Mouse (Mus musculus) liver, postnatal 0 days (tissue): Measurements from ENCODE around the gene Polr1e. TPM values are rescaled to one million over a fixed set of nuclear protein-coding genes. Genes with fewer than 3 reads are reported as not detected.
"Not testable (repeated sequence)": the region's sequence is repeated elsewhere in the genome, so short reads cannot be mapped to it uniquely, and the experiment has no call there.

Source experiments
- ATAC-seq: fragments of 200-750 bp; cut with Nextera tagmentation; 2 replicates; pipeline ENCODE4 v1.8.0; 2017; ENCODE audit warnings: mild to moderate bottlenecking, moderate library complexity
- DNase-seq: peaks from one replicate; pipeline ENCODE4 v3.0.0-alpha.2; 2016
- H3K27ac ChIP-seq: fragments of 300-500 bp; sonication (generic); 2 replicates; pipeline ENCODE4 v1.5.1; 2014; ENCODE audit warnings: antibody characterized with exemption, moderate library complexity, mild to moderate bottlenecking, low read depth
- H3K27me3 ChIP-seq: fragments of 300-500 bp; sonication (generic); 2 replicates; pipeline ENCODE4 v1.6.1; 2014; ENCODE audit warnings: low read length, control low read depth, mixed read lengths; ENCODE audit not compliant: insufficient read depth
- H3K36me3 ChIP-seq: fragments of 300-500 bp; sonication (generic); replicated peaks from 2 replicates; pipeline ENCODE4 v1.6.1; 2014; ENCODE audit warnings: mild to moderate bottlenecking, control low read depth, low read length, moderate library complexity, mixed read lengths; ENCODE audit not compliant: insufficient read depth
- H3K4me1 ChIP-seq: fragments of 300-500 bp; sonication (generic); 2 replicates; pipeline ENCODE4 v1.6.1; 2014; ENCODE audit warnings: antibody characterized with exemption, mild to moderate bottlenecking, control low read depth; ENCODE audit not compliant: insufficient read depth
- H3K4me2 ChIP-seq: fragments of 300-500 bp; sonication (generic); 2 replicates; pipeline ENCODE4 v1.6.1; 2014; ENCODE audit warnings: low read depth, mild to moderate bottlenecking, low read length, moderate library complexity, mixed read lengths
- H3K4me3 ChIP-seq: fragments of 300-500 bp; sonication (generic); 2 replicates; pipeline ENCODE4 v1.5.1; 2014; ENCODE audit warnings: low read depth, low read length
- H3K9ac ChIP-seq: fragments of 300-500 bp; sonication (generic); replicated peaks from 2 replicates; pipeline ENCODE4 v1.6.1; 2014; ENCODE audit warnings: mild to moderate bottlenecking, moderate library complexity
- H3K9me3 ChIP-seq: fragments of 300-500 bp; sonication (generic); 2 replicates; pipeline ENCODE4 v1.6.1; 2016; ENCODE audit warnings: mild to moderate bottlenecking, control low read depth, low read length, mixed read lengths
- CTCF ChIP-seq: sonication (generic); IDR thresholded peaks from 2 replicates; pipeline ENCODE4 v1.5.1; 2016; ENCODE audit warnings: antibody characterized with exemption, low read depth
- EP300 ChIP-seq: IDR thresholded peaks from 2 replicates; pipeline ENCODE4 v1.6.1; 2016; ENCODE audit warnings: antibody characterized with exemption, low read depth, mild to moderate bottlenecking
- WGBS: fragments of 180-500 bp; shearing (Covaris S2); extraction: QIAGEN DNeasy Blood & Tissue Kit; methylation state at CpG from one replicate; pipeline ENCODE4 v1.1.7; 2014; ENCODE audit not compliant: insufficient replicate concordance; 5-methylcytosine and 5-hydroxymethylcytosine counted together
- polyA plus RNA-seq: library from polyadenylated mRNA; unstranded; fragments of >200 nt; fragmentation: Nextera tagmentation; extraction: Ambion mirVana; gene quantifications from 2 replicates; pipeline ENCODE4 v1.2.1, GENCODE M21; 2015

Polr1e gene
- polyA plus RNA-seq, 1 experiment from 2014 or later, result 11.0 TPM

- WGBS, result 46% methylated on average over 11 of the region's 11 CpGs
- peak overlapping the region; percentile 80 for H3K4me2 ChIP-seq
- no peak for ATAC-seq
- H3K4me3 ChIP-seq, result peak overlapping the region; percentile 66
- H3K4me1 ChIP-seq, result peaks cover 17% of the 10 kb centered on the region
- no peaks in the 10 kb centered on the region for H3K27me3 ChIP-seq
- H3K27ac ChIP-seq, result peak overlapping the region; percentile 97
- no peak for DNase-seq
- peaks cover 37% of the 10 kb centered on the region for H3K36me3 ChIP-seq
- no peaks in the 10 kb centered on the region for H3K9me3 ChIP-seq
- peak overlapping the region; percentile 80 for H3K9ac ChIP-seq
- TF ChIP-seq CTCF (no peak), EP300 (no peak)
Measured at GRCm38 (mm10) chr4:44982440-44983130, 35.8 kb upstream of the Polr1e start.

GRCm38 (mm10) chr4:44983131-44983740 is 35.1 kb upstream of the Polr1e start:
- H3K4me2 ChIP-seq, result peak overlapping the region; percentile 80

DNA sequence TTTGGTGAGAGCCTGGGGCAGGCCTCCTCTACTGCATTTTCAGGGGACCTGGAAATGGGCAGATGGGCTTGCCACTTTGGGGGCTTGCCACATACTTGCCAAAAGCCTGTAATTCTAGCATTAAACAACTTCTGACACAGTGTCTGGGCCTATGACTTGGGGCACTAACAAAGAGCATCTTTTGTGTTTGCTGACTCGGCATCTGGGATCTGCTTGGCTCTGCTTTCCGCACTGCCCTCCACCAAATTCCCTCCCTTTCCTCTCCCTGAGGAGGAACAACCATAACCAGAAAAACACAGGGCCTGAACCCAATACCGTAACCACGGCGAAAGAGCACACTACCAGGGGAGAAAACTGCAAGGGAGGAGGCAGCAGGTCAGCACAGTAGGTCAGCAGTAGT is 27.8 kb upstream of the Polr1e start:
- Histone ChIP-seq H3K4me3 (no peak overlapping the region), H3K27ac (no peak overlapping the region), H3K4me2 (no peak overlapping the region), H3K9ac (no peak overlapping the region), H3K27me3 (no peaks in the 10 kb centered on the region), H3K4me1 (0 out of 2 replicates have a peak, but pooled peaks cover 8% of the 10 kb centered on the region), H3K36me3 (peaks cover 60% of the 10 kb centered on the region), H3K9me3 (no peaks in the 10 kb centered on the region)
- no peak for TF ChIP-seq EP300
- TF ChIP-seq CTCF, result no peak
- ATAC-seq (no peak), DNase-seq (no peak)
- whole genome bisulfite sequencing, result 86% methylated on average over 5 of the region's 5 CpGs

More at GRCm38 (mm10) chr4:44983131-44983740, 35.1 kb upstream of the Polr1e start:
- H3K27me3 ChIP-seq, result no peaks in the 10 kb centered on the region
- peaks cover 17% of the 10 kb centered on the region for H3K4me1 ChIP-seq
- H3K27ac ChIP-seq, result peak overlapping the region; percentile 97
- DNase-seq (no peak), ATAC-seq (no peak)
- H3K4me3 ChIP-seq, result peak overlapping the region; percentile 66
- no peak for TF ChIP-seq EP300
- no peak for TF ChIP-seq CTCF
- peaks cover 40% of the 10 kb centered on the region for H3K36me3 ChIP-seq
- H3K9me3 ChIP-seq, result no peaks in the 10 kb centered on the region
- peak overlapping the region; percentile 80 for H3K9ac ChIP-seq
- WGBS, result 60% methylated on average over 10 of the region's 10 CpGs

- H3K9me3 ChIP-seq, H3K4me3 ChIP-seq, H3K27me3 ChIP-seq, DNase-seq, ATAC-seq, H3K27ac ChIP-seq, H3K4me2 ChIP-seq, H3K9ac ChIP-seq: not testable (repeated sequence)
- WGBS, result 85% methylated on average over 11 of the region's 11 CpGs
- Histone ChIP-seq H3K36me3 (peaks cover 44% of the 10 kb centered on the region), H3K4me1 (peaks cover 14% of the 10 kb centered on the region)
Measured at GRCm38 (mm10) chr4:44992330-44992729, 26.1 kb upstream of the Polr1e start.

DNA sequence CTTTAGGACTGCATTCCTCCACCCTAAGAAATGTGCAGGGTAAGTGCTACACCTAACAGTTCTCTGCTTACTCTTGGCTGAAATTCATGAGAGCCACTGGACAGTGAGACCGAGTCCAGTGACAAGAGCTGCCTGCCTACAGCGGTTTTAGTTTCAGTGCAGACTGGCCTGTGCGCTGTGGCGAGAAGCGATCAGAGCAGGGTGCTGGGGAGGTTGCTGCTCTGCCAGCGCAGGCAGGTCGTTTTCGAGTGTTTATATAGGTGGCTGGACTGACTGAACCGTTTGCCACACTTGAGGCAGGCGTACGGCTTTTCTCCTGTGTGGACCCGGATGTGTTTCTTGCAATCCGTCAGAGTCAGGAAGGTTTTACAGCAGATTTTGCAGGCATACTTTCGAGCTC is 25.2 kb upstream of the Polr1e start:
- not testable (repeated sequence) for H3K4me2 ChIP-seq, H3K27me3 ChIP-seq, DNase-seq, H3K27ac ChIP-seq, ATAC-seq, H3K9ac ChIP-seq, H3K4me3 ChIP-seq, H3K9me3 ChIP-seq
- WGBS, result 85% methylated on average over 13 of the region's 14 CpGs
- Histone ChIP-seq H3K4me1 (peaks cover 16% of the 10 kb centered on the region), H3K36me3 (peaks cover 39% of the 10 kb centered on the region)

- H3K4me1 ChIP-seq, result peaks cover 17% of the 10 kb centered on the region
- DNase-seq, result peak; percentile 63
Measured at GRCm38 (mm10) chr4:44993847-44994246, 24.5 kb upstream of the Polr1e start.

More at GRCm38 (mm10) chr4:44993847-44994246, 24.5 kb upstream of the Polr1e start:
- WGBS, result 63% methylated on average over 9 of the region's 9 CpGs
- ATAC-seq, result peak; percentile 86
- peaks cover 33% of the 10 kb centered on the region for H3K36me3 ChIP-seq
- TF ChIP-seq EP300 (peak; percentile 67), CTCF (no peak)
- H3K27me3 ChIP-seq, result no peaks in the 10 kb centered on the region
- H3K4me2 ChIP-seq, result peak overlapping the region; percentile 38; the same call in 1 of the 2 replicates
- H3K9ac ChIP-seq, result no peak overlapping the region
- H3K4me3 ChIP-seq, result no peak overlapping the region
- peak overlapping the region; percentile 64; the same call in 1 of the 2 replicates for H3K27ac ChIP-seq
- no peaks in the 10 kb centered on the region for H3K9me3 ChIP-seq
